Mouse (Mus musculus): ENCODE data around the gene Elof1.
"Not testable (repeated sequence)": the region's sequence is repeated elsewhere in the genome, so short reads cannot be mapped to it uniquely, and the experiment has no call there.

DNA sequence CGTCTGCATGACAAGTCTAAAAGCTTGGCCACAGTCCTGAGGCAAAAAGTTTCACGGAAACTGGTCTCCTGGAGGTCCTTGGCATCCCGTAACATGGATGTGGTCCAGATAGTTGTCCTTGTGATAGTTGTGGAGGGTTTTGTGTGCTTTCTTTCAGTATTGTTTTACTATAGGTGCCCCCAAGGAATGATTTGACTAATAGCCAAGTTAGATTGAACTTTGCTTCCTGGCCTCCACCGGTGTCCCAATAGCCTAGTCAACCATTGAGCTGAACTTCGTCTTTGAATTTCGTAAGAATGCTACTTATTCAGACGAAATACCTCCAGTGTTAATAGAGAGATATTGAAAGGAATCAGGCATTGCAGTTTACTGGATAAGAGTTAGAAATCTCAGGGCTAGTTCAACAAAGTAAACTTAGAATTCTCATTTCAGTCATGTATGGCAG lies 33.3 kb upstream of the Elof1 start:
- TF ChIP-seq POLR2A (IDR thresholded peaks at IDR 0.05; ENCODE audit: insufficient read depth, low read length); CTCF (IDR thresholded peaks at IDR 0.05; ENCODE audit: low read depth, low read length); EP300 (IDR thresholded peaks at IDR 0.05; ENCODE audit: insufficient read depth, low read depth, low read length): not testable (repeated sequence)

Data from ES-Bruce4 (cell line).